Mouse (Mus musculus): Measurements from ENCODE around the gene Grifin.

Grifin gene

DNA sequence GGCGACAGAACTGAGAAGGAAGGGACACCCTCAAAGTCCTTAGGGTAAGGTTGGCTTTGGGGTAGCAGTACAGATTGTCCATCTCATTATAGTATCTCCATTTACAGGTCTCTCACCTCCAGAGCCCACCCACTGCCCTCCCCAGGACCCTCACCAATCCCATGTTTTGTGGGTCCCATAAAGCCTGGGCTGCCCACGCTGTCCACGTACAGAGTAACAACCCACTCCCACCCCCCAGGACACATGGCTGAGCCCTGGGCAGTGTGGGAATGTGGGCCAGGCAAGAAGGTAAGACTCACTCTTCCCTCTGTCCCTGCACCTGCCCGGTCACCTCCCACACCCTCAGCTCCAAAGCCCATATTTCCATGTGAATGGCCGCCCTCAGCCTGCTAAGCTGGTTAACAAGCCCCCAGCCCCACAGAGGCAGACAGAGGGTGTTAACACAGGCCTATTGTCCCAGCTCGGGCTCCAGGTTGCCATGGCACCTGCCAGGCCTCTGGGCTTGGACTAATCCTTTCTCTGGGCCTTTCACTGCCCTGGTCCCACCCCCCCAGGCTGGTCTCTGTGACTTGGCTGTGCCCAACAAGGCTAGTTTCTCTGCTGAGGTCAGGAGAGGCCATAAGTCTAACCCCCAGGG lies 19.0 kb upstream of the Grifin start:
- DNase-seq, result no peak

DNA sequence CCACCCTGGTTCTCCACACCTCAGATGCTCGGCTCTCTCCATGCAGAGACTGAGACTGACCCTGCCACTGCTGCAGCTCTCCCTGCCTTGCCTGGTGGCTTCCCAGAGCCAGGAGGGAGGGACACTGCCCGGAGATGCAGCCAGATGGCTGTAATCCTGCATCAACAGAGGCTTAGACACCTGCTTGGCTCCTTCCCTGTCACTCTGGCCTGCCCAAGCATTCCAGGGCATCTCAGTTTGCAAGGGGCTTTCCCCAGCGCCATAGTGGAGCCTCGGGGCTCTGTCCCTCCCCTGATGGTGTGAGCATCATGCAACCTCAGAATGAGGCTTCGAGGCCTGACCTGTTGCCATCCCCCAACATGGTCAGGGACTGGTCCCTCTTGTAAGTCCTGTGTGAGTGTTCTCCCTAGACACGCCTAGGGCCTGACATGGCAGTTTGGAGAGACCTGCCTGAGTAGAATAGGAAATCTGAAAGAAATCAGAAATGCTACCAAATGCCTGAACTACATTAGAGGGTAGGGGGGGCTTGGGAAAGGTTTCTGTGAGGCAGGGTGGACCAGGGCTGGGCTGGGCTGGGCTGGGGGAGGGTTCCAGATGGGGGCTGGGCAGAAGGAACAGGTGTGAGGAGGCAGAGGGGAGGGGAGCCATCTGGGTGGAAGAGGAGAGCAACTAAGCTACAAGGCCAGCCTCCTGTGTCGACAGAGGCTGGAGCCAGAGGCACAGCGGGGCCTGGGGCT lies 18.3 kb upstream of the Grifin start:
- DNase-seq, result no peak

DNA sequence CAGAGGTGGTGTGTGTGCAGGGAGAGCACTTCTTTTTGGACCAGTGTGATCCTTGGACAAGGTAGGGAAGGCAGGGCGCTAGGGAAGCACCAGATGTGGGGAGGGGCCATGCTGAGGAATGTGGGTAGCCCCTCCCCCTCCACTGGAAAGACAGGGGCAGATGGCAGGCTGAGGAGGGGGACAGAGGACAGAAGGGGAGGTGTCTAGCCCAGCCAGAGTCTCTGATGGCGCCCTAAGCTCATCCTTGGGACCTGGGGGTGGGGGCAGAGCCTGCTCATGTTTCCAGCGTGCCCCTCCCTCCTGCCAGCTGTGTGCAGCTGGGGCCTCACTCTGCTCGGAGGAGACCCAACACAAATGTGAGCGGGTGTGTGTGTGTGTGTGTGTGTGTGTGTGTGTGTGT lies 16.7 kb upstream of the Grifin start:
- no peak for DNase-seq

DNA sequence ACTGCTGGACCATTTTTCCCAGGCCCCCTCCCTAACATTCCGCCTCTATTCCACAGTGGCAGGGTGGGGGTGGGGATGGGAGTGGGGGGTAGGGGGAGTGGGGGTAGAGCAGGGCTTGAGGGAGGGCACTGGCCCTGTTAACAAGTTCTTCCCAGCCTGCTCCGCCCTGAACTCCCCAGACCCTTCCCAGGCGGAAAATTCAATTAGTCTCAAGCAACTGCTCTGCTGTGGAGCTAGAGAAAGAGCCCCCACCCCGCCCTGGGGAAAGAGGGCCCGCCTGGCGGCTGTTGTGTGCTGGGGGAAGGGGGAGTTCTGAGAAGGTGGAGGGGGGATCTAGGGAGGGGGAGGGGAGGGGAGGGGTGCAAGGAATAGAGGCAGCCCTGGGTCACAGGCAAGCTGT lies 14.9 kb upstream of the Grifin start:
- no peak for DNase-seq

DNA sequence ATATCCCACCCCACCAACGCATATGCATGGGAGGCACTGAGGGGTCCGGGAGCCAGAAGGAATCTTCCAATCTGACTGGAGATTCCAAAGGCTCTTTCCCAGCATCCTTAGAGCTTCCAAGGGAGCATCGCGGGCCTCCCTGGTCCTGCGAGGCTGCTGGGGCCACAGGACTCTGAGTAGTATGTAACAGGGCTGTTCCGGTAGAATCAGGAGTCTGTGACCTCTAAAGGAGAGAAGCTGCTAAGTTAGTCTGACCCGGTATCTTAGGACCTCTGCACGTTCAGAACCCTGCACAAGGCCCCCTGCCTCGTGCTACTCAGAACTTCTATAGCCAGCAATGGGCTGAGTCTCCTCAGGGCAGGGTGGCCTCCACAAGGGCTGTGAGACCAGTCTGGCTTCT lies 14.3 kb upstream of the Grifin start:
- DNase-seq, result no peak

DNA sequence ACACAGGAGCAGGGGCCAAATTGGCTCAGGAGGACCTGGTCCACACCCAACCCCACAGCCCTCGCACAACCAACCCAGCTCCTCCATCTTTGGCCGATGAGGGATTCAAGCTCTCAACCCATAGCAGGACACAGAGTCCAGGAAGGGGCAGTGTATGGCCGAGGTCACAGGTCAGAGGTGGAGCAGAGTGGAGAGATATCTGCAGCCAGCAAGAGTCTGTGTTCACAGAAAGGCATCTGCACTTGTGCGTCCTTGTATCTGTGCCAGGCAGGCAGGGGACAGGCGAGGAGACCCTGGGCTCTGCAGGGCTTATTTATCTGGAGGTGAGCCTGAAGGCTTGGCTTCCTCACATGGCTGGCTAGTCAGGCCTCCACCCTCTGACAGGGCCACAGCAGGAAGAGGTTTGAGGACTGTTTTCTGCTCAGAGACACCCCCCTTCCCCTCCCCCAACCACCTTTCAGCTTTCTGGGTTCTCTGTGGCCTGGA lies 10.6 kb upstream of the Grifin start:
- no peak for DNase-seq

DNA sequence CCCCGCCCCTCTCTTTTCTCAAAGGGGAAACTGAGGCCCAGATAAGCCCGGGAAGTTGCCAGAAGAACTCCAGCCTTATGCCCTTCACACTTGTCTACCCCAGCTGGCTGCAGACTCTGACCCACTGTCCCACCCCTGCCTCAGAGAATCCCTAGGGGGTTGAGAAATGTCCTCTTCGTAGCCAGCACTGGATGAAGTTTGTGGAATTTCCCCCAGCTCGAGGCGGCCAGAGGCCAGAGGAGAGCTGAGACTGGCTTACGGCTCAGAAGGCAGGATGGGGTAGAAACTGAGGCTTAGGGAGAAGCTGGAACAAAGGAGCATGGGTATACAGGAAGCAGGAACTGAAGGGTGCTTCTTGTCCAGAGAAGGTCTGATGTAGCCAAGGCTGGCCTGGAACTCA lies 7.7 kb upstream of the Grifin start:
- DNase-seq, result no peak

DNA sequence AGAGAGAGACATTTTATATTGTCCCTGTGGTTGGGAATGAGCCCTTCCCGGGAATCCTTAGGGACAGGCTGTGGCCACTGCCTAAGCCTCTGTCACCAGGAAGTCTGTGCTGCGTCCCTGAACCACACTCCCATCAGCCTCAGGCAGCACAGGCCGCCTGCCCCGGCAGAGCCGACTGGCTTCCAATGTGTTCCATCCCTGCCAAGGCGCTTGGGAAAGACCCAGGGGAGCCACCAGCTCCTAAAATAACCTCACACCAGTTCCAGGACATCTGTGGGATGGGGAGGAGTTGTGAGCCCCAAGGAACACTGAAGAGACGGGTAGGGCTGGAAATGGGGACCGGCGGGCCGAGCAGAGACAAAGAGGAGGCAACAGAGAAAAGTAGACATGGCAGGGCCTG lies 6.8 kb upstream of the Grifin start:
- DNase-seq, result peak; percentile 16

DNA sequence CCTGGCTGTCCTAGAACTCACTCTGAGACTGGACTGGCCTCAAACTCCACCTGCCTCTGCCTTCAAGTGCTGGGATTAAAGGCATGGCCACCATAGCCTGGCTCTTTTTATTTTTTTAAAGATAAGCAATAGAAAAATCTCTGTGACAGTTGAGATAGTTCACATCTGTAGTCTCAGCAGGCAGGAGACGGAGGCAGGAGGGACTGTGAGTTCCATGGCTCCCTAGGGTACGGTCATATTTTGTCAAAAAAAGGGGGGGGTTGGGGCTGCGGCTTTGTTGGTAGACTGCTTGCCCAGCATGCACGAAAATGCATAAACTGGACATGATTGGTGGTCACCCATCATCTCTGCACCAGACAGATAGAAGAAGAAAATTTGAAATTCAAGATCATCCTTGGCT lies 6.3 kb upstream of the Grifin start:
- no peak for DNase-seq

DNA sequence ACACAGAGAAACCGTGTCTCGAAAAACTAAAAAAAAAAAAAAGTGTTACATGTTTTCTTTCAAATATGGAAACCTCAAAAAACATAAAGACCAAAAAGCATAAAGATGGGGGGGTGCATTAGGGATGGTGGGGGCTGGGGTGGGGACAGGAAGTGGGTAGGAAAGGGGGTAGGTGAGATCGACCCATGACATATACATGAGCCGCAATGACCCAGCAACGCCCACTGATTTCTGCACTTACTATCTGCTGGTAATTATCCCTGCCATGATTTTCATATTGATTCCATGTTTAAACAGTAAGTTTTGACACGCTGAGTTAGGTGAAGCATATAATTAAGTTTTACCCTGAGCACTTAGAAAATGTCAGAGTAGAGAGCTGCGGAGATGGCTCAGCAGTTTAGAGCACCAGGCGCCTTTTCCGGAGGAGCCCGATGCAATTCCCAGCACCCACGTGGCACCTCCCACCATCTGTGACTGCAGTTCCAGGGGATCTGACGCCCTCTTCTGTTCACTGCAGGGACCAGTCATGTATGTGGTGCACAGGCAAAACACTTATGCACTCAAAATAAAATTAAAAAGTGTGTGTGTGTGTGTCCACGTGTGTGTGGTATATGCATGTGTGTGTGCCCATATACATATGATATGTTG lies 5.5 kb upstream of the Grifin start:
- no peak for DNase-seq

DNA sequence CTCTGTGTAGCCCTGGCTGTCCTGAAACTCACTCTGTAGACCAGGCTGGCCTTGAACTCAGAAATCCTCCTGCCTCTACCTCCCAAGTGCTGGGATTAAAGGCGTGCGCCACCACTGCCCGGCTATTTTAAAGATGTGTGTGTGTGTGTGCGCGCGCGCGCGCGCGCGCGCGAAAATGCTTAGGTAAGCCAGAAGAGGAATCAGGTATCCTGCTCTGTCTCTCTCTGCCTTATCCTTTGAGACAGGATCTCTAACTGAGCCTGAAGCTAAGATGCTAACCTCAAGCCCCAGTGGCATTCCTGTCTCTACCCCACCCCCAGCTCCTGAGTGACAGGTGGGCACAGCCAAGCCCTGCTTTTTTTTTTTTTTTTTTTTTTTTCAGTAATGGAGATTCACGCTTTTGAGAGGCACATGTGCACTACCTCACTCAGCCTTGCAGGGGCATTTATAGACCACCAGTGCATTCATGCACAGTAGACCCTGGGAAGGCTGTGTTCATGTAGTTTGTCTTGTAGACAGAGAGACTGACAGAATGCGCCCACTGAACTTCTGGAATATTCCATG lies 4.2 kb upstream of the Grifin start:
- DNase-seq, result no peak

DNA sequence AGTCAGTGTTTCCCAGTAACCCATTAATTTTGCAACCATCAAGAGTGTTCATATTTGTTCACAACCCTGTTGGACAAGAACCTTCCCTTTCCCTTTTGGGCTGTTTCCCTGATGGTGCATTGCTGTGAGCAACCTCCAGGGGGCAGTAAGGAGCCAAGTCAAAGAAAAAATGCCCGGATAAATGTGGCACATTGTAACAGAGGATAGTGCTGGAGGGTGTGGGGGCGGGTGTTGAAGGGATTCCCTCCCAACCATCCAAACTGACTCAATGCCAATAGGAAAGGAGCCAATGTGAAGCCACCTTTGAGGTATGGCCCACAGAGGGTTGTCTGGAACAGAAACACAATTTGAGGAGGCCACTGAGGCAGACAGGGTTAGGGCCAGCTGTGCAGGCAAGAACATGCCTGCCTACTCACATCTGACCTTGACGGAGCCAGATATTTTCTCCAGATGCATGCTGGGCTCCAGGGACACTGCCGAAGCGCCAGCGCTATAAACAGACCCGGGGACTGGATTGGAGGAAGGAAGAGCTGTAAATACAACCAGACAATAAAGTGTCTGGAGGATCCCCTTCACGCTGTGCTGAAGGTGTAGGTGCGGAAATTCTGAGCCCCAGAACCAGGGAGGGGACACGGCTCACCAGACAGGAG lies 3.6 kb upstream of the Grifin start:
- DNase-seq, result peak; percentile 25

DNA sequence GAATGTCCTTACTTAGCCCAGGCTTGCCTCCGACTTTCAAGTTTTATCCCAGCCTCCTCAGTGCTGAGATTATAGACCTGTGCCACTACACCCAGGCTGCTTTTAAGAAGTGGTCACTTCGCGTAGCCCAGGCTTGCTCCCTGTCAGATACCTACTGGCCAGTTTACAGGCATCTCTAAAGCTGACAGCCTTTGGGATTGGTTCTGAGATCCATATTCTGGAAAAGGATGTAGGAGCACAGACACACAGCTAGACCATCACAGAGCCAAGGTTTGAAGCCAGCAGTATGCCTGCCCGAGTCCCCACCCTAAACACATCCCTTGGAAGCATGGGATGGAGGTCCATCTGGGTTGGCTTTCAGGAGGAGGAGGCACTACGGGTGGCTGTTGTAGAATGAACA lies 2.9 kb upstream of the Grifin start:
- DNase-seq, result no peak

DNA sequence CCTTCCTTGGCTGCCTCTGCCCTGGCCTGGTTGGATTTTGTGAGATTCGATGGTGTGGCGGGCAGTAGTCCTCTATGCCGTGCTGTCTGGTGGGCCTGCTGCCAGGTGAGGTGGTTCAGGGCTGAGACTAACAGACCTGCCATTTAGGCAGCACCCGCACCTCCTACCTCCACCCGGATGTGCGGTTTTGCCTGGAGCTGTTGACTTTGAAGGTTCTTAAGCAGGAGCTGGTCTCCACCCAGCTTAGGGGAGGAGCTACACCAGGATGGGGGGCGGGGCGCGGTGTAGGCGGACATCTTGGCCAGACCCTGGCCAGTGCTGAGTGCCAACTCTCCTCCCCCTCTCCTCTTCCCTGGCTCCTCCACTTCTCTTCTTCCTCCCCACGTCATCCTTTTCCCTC lies 2.5 kb upstream of the Grifin start:
- DNase-seq, result peak; percentile 15

DNA sequence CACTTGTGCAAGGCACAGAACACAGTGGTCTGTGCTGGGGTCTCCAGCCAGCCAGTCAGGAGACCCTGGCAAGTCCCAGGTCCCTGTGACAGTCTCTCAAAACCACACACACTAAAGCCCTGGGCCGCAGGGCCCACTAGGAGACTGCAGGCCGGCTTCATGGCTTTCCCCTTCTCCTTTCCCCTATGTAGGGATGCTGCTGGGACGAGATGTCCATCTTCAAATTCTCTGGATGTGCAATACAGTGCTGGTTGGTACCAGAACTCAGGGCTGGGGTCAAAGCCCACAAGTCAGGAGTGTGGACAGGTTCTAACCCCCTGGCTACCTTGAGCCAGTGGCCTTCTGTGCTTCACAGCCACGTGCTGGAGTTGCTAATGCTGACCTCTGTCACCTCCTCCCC lies 1.4 kb upstream of the Grifin start:
- DNase-seq, result no peak

DNA sequence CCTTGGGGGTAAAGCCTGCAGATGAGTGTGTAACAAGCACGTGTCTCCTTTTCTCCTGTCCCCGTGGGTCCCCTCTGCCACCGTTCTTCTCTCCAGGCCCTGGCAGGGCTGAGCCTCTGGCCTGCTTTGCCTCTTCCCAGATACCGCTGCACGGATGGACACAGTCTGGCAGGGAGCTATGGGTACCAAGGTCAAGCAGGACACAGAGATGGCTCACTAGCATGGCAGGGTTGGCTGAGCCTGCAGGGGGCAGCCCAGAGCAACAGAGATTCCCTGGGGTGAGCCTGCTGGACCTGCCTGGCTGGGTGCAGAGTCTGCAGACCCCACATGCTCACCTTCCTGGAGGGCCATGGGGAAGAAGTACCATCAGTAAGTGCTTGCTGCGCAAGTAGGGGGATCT lies 985 bp upstream of the Grifin start:
- DNase-seq, result peak; percentile 25

DNA sequence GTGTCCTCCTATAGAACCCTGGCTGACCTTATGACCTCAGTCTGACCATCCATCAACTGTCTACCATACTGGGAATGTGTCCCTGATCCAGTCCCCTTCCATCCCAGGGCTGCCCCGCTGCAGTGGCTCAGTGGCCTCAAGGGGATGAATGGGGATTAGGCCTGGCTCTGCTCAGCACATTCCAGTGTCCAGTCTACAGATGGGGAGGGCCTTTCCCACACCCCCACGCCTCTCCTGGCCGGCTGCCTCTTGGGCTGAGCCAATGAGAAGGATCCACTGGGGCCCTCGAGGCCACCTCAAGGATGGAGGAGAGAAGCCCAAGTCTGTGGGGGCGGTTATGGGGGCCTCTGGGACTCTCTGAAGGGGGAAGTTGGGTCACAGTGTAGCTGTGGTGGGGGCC lies 580 bp upstream of the Grifin start:
- peak; percentile 34 for DNase-seq

DNA sequence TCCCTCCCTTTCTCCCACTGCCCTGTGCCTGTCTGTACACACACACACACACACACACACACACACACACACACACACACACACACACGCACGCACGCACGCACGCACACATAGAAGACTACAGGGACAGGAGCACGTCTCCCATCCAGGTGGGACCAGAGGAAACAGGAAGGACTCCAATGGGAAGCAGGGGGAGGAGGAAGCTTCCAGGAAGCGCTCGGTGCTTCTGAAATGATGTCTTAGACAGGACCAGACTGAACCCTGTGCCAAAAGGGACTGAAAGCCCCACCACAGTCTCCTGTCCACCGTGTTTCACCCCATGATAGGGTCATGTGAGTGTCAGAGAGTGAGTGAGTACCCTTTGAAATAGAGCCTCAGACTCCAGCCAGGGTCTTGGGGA lies 2.3 kb downstream of the Grifin start:
- DNase-seq, result no peak

DNA sequence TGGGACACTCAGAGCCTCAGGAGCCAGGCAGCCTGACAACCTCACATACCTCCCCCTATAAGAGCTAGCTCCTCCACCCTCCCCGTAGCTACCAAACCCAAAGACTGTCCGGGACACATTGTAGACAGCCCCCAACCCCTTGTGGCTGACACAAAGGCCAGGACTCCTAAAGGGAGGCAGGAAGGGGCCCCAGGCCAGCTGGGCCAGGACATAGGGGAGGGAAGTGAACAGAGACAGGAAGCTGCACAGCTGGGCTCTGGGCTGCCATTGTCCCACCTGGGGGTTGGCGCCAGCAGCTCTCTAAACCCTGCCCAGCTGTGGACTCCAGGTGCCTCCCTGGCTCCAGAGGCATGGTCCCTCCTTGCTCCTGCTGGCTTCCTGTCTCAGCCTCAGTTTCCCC lies 8.0 kb downstream of the Grifin start:
- no peak for DNase-seq

DNA sequence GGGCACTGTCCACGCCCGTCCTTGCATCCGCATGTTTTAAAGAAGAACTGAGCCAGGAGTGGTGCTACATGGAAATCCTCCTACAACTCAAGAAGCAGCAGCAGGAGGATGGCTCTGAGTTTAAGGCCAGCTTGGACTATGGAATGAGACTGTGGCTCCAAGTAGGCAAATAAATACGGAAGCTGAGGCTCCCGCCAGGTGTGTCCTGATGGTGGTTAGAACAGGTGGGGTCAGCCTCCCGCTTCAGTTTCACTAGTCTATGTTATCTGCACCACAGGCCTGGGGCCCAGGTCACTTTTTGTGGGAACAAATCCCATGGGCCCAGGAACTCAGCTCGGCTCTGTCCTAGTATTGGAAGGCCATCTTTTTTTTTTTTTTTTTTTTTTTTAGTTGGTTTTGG lies 11.2 kb downstream of the Grifin start:
- DNase-seq, result no peak

DNA sequence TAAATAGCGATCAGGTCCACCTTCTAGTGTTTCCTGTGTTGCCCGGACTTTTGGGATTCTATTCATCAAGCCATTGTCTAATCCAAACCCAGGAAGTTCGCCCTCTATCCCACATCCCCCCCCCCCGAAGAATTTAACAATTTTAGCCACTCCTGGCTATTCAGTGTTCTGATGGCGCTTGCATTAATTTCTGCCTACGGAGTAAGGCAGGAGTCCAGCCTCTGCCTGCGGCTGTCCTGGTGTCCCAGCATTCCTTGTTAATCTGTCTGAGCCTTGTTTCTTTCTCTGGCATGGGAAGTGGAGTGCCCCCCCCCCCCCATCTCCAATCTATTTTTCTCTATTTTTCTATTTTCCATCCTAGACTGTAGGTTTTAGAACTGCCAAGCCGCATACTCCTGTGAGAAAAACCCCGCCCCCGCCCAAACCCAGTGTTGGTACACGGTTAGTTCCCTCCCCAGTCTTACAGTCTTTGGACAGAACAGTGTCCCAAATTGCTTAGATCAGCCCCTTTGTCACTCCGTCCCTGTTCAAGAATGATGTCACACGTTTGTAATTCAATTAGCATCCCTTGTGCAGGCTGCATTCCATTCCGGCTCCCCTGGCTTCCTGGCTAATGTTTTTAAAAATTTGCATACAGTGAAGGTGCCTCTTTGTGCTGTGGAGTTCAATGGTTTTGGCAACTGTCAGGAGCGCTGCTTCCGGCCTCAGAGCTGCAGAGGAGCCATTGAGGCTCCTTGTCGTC lies 15.4 kb downstream of the Grifin start:
- peak; percentile 26 for DNase-seq

DNA sequence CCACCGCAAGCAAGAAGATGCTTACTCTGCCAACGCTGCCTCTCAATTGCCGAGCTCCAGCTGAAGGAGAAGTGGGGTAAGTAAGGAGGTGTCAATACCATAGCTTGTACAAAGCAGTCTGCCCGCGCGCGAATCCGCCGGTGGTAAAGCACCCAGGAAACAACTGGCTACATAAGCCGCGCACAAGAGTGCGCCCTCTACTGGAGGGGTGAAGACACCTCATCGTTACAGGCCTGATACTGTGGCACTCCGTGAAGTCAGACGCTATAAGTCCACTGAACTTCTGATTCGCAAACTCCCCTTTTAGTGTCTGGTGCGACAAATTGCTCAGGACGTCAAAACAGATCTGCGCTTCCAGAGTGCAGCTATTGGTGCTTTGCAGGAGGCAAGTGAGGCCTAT lies 18.5 kb downstream of the Grifin start:
- no peak for DNase-seq

DNA sequence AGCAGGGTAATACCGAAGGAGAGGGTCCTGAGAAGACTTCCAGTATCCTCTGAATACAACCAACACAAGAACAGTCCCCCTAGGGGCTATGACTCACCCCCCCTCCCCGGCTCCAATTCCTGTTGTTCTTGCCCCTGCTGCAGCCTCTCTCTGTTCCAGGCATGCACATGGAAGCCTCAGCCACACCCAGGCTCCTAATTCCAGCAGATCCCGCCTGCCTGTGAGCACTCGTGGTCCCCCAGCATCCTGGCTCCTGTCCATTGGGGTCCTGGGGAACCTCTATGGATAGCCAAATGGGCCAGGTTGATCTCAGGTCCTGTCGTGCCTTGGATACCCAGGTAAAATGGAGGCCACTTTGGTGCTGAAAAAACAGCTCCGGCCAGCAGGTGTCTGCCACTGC lies 19.2 kb downstream of the Grifin start:
- DNase-seq, result no peak

Data from cerebellum, adult 9-11 months (tissue).